Mouse (Mus musculus) limb, embryonic 10.5 days (tissue): ENCODE results near the gene Taf1d. TPM values are rescaled to one million over a fixed set of nuclear protein-coding genes. Genes with fewer than 3 reads are reported as not detected.

Experiments
- microRNA-seq: library from miRNA; unstranded; fragments of <30 nt; microRNA quantifications from one replicate; pipeline ENCODE4, GENCODE M21; 2017
- polyA plus RNA-seq: library from polyadenylated mRNA; unstranded; fragments of >200 nt; fragmentation: Nextera tagmentation; extraction: Ambion mirVana; gene quantifications from 2 replicates; pipeline ENCODE4 v1.2.1, GENCODE M21; 2016

Gene Taf1d
- polyA plus RNA-seq, 1 experiment from 2014 or later = 90.8 TPM

Small RNAs within 50 kb of the gene (microRNA-seq; reads per million reads assigned to microRNA genes)
- gene Gm49349 (not detected), gene mmu-mir-7650 (2.1 reads per million)

Other genes starting within 250 kb of the Taf1d start
- gene Hephl1, start 194.1 kb upstream of the Taf1d start, polyA plus RNA-seq = not detected in 2 replicates
- 1.1 and 1.2 TPM in 2 replicates for gene Vstm5, start 67.2 kb upstream of the Taf1d start, polyA plus RNA-seq
- 38.5 and 40.5 TPM in 2 replicates for gene Med17, start 26.3 kb upstream of the Taf1d start, polyA plus RNA-seq
- 4.9 and 7.1 TPM in 2 replicates for gene 4931406C07Rik, start 234 bp downstream of the Taf1d start, polyA plus RNA-seq
- gene Cep295, start 51.6 kb downstream of the Taf1d start, polyA plus RNA-seq = 22.3 and 23.6 TPM in 2 replicates
- gene Smco4, start 187.2 kb downstream of the Taf1d start, polyA plus RNA-seq = 2.4 and 2.7 TPM in 2 replicates